Mouse (Mus musculus): ENCODE measurements around the gene Il17re. TPM values are rescaled to one million over a fixed set of nuclear protein-coding genes. Genes with fewer than 3 reads are reported as not detected.

Gene Il17re
- polyA plus RNA-seq, 1 experiment: 5.9 TPM

DNA sequence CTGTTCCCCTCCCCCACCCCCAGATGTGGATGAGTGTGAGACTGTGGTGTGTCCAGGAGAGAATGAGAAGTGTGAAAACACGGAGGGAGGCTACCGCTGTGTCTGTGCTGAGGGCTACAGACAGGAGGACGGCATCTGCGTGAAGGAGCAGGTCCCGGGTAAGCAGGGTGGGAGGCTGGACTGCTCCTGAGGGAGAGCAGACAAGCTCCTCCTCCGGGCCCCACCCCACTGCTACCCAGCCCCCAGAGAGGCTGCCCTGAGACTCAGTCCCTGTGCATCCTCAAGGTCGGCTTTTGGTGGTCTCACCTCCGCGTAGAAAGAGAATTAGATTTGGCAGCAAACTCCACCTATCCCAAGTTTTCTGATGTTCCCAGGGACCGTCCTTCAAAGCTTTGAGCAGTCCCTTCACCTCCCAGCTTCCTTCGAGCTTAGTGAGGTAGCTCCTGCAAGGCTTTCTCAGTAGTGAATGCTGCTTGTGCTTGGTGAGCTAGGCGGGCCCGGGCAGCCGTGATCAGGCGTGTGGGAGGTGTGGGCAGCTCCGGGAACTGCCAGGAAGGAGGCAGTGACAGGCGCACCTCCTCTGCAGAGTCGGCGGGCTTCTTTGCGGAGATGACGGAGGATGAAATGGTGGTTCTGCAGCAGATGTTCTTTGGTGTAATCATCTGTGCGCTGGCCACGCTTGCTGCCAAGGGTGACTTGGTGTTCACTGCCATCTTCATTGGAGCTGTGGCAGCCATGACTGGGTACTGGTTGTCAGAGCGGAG is 34.0 kb downstream of the Il17re start:
- Histone ChIP-seq H3K4me3 (ENCODE audit: insufficient read depth, low read depth, low read length) (no peak overlapping the region), H3K4me1 (ENCODE audit: control insufficient read depth, insufficient read depth, insufficient read length, low read length) (peaks cover 5% of the 10 kb centered on the region), H3K27ac (replicated peaks; ENCODE audit: low read depth, low read length) (no peak overlapping the region)

DNA sequence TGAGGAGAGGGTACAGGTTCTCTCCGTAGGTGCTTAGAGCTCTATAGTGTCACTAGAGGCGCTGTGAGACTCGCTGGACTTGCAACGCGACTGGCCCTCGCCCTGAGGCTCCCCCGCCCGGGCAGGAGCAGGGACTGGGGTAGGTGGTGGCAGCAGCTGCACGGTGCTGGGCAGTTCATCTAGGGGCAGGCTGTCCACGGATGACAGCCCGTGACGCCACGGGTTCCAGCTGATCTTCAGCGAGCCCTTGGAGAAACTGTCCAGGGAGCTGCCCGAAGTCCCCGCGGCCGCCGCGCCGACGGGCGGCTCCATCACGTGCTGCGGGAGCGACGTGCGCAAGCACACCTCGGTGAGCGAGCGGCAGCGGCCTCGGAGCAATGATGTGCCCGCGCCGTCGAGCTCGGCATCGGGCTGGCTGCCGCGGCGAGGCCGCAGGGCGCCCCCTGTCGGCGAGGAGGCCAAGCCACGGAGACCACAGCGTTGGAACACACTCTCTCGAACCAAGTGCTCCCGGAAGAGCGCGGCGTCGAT is 36.0 kb downstream of the Il17re start:
- Histone ChIP-seq H3K27ac (replicated peaks; ENCODE audit: low read depth, low read length) (peak overlapping the region; percentile 47; the same call in 1 of the 2 replicates), H3K4me1 (ENCODE audit: control insufficient read depth, insufficient read depth, insufficient read length, low read length) (no peaks in the 10 kb centered on the region; the same call in 1 of the 2 replicates), H3K4me3 (ENCODE audit: insufficient read depth, low read depth, low read length) (peak overlapping the region; percentile 69)

GRCm38 (mm10) chr6:113495071-113495675 is 36.9 kb downstream of the Il17re start:
- H3K4me1 ChIP-seq (ENCODE audit: control insufficient read depth, insufficient read depth, insufficient read length, low read length): no peaks in the 10 kb centered on the region; the same call in 1 of the 2 replicates
- H3K4me3 ChIP-seq (ENCODE audit: insufficient read depth, low read depth, low read length): peak overlapping the region; percentile 69
- no peak overlapping the region for H3K27ac ChIP-seq (replicated peaks; ENCODE audit: low read depth, low read length)

DNA sequence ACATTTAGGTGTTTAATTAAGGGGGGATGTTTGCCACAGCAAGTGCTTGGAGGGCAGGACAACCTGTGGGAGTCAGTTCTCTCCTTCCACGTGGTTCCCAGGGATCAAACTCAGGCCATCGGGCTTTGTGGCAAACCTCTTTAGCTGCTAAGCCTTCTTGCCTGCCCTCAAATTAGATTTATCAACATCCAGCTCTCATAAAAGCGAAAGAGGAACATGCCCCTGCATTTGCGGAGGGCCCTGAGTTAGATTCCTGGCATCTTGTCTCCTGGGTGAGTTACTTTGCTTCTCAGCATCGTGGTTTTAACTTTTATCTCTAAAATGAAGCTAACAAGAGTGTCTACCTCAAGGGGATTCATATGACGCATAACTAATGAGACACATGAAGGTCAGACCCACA is 41.1 kb downstream of the Il17re start:
- no peaks in the 10 kb centered on the region; the same call in 1 of the 2 replicates for H3K4me1 ChIP-seq (ENCODE audit: control insufficient read depth, insufficient read depth, insufficient read length, low read length)
- H3K27ac ChIP-seq (replicated peaks; ENCODE audit: low read depth, low read length): no peak overlapping the region
- H3K4me3 ChIP-seq (ENCODE audit: insufficient read depth, low read depth, low read length): no peak overlapping the region

- Histone ChIP-seq H3K27ac (replicated peaks; ENCODE audit: low read depth, low read length) (no peak within 1 kb of the TSS), H3K4me1 (ENCODE audit: control insufficient read depth, insufficient read depth, insufficient read length, low read length) (no peaks in the 10 kb centered on the region), H3K4me3 (ENCODE audit: insufficient read depth, low read depth, low read length) (no peak within 1 kb of the TSS)
These were observed 43.3 kb downstream of the Il17re start, which contains the start of gene Prrt3 for GRCm38 (mm10) chr6:113501388-113502084. TSS of gene Prrt3 (minus strand) at chr6:113501931.

DNA sequence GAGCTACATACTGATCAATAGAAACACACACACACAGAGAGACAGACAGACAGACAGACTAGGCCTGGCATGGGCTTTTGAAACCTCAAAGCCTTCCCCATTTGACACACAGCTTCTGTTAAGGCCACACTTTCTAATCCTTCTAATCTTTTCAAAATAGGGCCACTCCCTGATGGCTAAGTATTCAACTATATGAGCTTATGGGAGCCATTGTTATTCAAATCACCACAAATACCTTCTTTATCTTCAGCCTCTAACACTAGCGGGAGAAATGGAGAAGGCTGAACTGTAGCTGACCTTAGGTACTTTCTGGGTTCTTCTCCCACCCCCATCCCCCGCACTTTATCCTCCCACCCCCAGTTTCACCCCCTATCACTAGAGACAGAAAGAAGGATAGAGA is 44.5 kb downstream of the Il17re start:
- Histone ChIP-seq H3K4me1 (ENCODE audit: control insufficient read depth, insufficient read depth, insufficient read length, low read length) (no peaks in the 10 kb centered on the region), H3K27ac (replicated peaks; ENCODE audit: low read depth, low read length) (no peak overlapping the region), H3K4me3 (ENCODE audit: insufficient read depth, low read depth, low read length) (no peak overlapping the region)

DNA sequence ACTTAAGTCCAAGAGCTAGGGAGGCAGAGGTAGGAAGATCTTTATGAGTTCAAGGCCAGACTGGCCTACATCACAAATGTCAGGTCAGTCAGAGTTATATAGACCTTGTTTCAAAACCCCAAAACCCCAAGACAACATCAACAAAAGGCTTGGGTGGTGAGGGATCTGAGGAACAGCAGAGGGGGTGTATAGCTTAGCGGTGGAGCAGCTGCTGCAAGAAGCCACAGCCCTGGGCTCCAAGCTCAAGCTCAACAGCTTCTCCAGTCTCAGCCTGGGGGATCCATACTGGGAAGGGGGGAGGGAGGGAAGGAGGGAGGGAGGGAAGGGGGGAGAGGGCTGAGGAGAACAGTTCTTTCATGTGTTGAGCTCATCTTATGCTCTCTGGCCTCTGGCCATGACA is 47.4 kb downstream of the Il17re start:
- Histone ChIP-seq H3K27ac (replicated peaks; ENCODE audit: low read depth, low read length) (no peak overlapping the region), H3K4me3 (ENCODE audit: insufficient read depth, low read depth, low read length) (no peak overlapping the region), H3K4me1 (ENCODE audit: control insufficient read depth, insufficient read depth, insufficient read length, low read length) (peaks cover 6% of the 10 kb centered on the region; the same call in 1 of the 2 replicates)

DNA sequence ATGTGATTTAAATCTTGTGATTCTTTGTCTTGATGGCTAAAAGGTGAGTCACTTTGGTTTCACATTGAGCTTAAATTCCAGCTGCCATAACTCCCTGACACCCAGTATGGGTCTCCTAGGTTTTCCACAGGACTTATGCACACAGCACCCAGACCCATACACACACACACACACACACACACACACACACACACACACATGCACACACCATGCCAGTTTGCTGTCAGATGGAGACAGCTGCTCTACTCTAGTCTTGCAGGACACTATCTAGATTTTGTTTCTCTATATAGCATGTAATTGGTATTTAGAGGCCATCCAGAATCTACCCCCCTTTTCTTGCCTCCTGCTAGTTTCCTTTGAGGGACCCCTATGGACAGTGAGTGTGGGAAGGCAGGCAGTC is 48.8 kb downstream of the Il17re start:
- Histone ChIP-seq H3K27ac (replicated peaks; ENCODE audit: low read depth, low read length) (no peak overlapping the region), H3K4me3 (ENCODE audit: insufficient read depth, low read depth, low read length) (no peak overlapping the region), H3K4me1 (ENCODE audit: control insufficient read depth, insufficient read depth, insufficient read length, low read length) (peaks cover 6% of the 10 kb centered on the region; the same call in 1 of the 2 replicates)

DNA sequence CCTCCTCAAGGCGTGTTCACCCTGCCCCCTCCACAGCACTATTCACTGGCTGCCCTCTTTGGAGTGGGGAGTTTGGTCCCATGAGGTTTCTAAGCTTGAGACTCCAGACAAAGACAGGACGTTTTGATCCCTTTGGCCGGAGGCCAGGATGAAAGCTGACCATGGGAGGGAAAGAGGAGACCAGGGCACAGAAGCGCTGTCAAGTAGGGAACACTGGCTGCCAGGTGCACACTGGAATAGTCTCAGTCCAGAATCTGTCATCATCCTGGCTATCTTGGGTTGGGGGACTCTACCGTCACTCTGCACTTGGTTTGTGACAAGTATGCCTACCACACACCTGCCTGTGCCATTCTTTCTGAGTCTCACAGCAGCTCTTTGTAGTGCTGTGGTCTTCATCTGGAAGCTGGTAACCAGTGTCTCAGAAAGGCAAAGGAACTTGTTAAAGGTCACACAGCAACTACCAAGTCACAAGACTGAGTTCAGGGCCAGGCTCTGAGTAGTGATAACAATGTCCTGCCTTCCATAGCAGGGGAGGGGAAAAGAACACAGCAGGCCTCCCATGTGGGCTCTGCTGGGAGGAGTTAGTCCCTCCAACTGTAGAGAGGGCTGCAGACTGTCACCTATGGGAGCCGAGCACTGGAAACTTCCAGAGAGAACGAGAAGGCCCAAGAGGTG is 50.1 kb downstream of the Il17re start:
- Histone ChIP-seq H3K4me3 (ENCODE audit: insufficient read depth, low read depth, low read length) (no peak overlapping the region), H3K4me1 (ENCODE audit: control insufficient read depth, insufficient read depth, insufficient read length, low read length) (peaks cover 6% of the 10 kb centered on the region; the same call in 1 of the 2 replicates), H3K27ac (replicated peaks; ENCODE audit: low read depth, low read length) (no peak overlapping the region)

GRCm38 (mm10) chr6:113508947-113509280 is 50.6 kb downstream of the Il17re start:
- H3K27ac ChIP-seq (replicated peaks; ENCODE audit: low read depth, low read length): no peak overlapping the region
- H3K4me1 ChIP-seq (ENCODE audit: control insufficient read depth, insufficient read depth, insufficient read length, low read length): peaks cover 6% of the 10 kb centered on the region; the same call in 1 of the 2 replicates
- H3K4me3 ChIP-seq (ENCODE audit: insufficient read depth, low read depth, low read length): no peak overlapping the region

- no peak overlapping the region for H3K27ac ChIP-seq (replicated peaks; ENCODE audit: low read depth, low read length)
- no peak overlapping the region for H3K4me3 ChIP-seq (ENCODE audit: insufficient read depth, low read depth, low read length)
- no peaks in the 10 kb centered on the region for H3K4me1 ChIP-seq (ENCODE audit: control insufficient read depth, insufficient read depth, insufficient read length, low read length)
These were observed 55.7 kb downstream of the Il17re start for GRCm38 (mm10) chr6:113513944-113514343.

- Histone ChIP-seq H3K27ac (replicated peaks; ENCODE audit: low read depth, low read length) (no peak overlapping the region), H3K4me3 (ENCODE audit: insufficient read depth, low read depth, low read length) (no peak overlapping the region), H3K4me1 (ENCODE audit: control insufficient read depth, insufficient read depth, insufficient read length, low read length) (no peaks in the 10 kb centered on the region)
These were observed 56.3 kb downstream of the Il17re start for GRCm38 (mm10) chr6:113514600-113514999.

DNA sequence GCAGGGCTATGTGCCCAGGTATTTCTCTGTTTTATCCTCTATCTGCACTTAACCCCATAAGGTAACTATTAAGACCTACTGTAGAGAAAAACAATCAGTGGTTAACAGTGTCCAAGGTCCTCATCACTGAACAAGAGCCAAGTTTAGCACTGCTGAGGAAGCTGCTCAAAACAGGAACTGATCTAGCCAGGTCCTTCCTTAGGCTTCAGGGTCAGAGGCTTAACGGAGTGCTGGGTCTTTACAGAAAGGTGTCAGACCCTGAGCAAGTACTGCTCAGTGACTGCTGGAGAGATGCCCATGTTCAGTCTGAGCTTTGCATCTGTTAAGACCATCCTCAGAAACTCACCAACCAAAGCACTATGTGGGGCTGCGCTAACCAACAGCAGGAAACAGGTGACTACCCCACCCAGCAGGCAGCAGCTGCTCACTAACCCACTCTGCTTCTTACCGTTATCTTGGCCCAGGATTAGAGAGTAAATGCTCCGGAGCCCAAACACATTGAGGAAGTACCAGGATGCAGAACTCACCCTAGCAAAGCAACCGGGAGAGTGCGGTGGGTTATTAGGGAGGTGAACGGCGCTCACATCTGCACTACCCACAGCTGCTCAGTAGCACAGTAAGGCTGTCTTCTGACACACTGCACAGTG is 59.3 kb downstream of the Il17re start:
- H3K4me3 ChIP-seq (ENCODE audit: insufficient read depth, low read depth, low read length): no peak overlapping the region
- H3K4me1 ChIP-seq (ENCODE audit: control insufficient read depth, insufficient read depth, insufficient read length, low read length): peaks cover 4% of the 10 kb centered on the region; the same call in 1 of the 2 replicates
- H3K27ac ChIP-seq (replicated peaks; ENCODE audit: low read depth, low read length): no peak overlapping the region

All from brown adipose tissue, adult 24 weeks (tissue).